Comparison of ENCODE assay signal across 7 mouse cellular contexts in genomic region chr11:88863904-88864457, GRCm38 (mm10). TPM values are rescaled to one million over a fixed set of nuclear protein-coding genes. Genes with fewer than 3 reads are reported as not detected.
DNase-seq lines count a peak whose midpoint lies in the region; ATAC-seq and TF ChIP-seq lines count a peak whose summit lies in the region.

No protein-coding gene starts in this region.

- H3K4me2 ChIP-seq in CH12.LX (ENCODE audit: insufficient read depth, low read depth, poor library complexity, severe bottlenecking), result peak overlapping the region; percentile 52
- peak overlapping the region; percentile 97 for H3K4me2 ChIP-seq in kidney, embryonic 14.5 days (replicated peaks; ENCODE audit: low read depth, low read length)
- H3K4me2 ChIP-seq in lung, embryonic 16.5 days (ENCODE audit: low read depth, low read length), result peak overlapping the region; percentile 97

- ATAC-seq in common myeloid progenitor, adult 5-6 weeks (replicated peaks; ENCODE audit: low read depth, poor library complexity, severe bottlenecking), result 0 out of 2 replicates have a peak, but pooled peaks have one; percentile 21
- ATAC-seq in kidney, embryonic 14.5 days (ENCODE audit: low FRiP score, low TSS enrichment), result no peak; the same call in none of the 2 replicates
- ATAC-seq in lung, embryonic 16.5 days (ENCODE audit: low read depth), result peak; percentile 47

- dilution Hi-C loops in CH12.LX (cut with MboI; ENCODE audit: extremely low pct_ligation_motif_present, extremely low pct_unique_long_range_greater_than_20kb, low sequenced_read_pairs), result no loop called here

- 0% methylated on average over 45 of the region's 49 CpGs for WGBS in kidney, embryonic 14.5 days
- under 1% methylated on average over 30 of the region's 49 CpGs for WGBS in lung, embryonic 16.5 days

- no peak for TF ChIP-seq RAD21 in CH12.LX (IDR thresholded peaks at IDR 0.05; ENCODE audit: low read depth, low read length)

- peaks cover 0 to 16% of the 10 kb centered on the region in 2 experiments for H3K36me3 ChIP-seq in CH12.LX (replicated peaks in 1 of 2; ENCODE audit: control insufficient read depth in 1 of 2, insufficient read depth in 1 of 2, low read length in 1 of 2)
- H3K36me3 ChIP-seq in kidney, embryonic 14.5 days (ENCODE audit: control insufficient read depth, insufficient read depth, low read length), result no peaks in the 10 kb centered on the region
- no peaks in the 10 kb centered on the region for H3K36me3 ChIP-seq in lung, embryonic 16.5 days (ENCODE audit: control insufficient read depth, insufficient read depth, low read length)

- H3K9me3 ChIP-seq in CH12.LX (replicated peaks; ENCODE audit: low read length), result no peaks in the 10 kb centered on the region
- no peaks in the 10 kb centered on the region for H3K9me3 ChIP-seq in kidney, embryonic 14.5 days (ENCODE audit: control insufficient read depth, low read length)
- H3K9me3 ChIP-seq in lung, embryonic 16.5 days (ENCODE audit: control insufficient read depth, low read length), result no peaks in the 10 kb centered on the region

- peaks cover 46% of the 10 kb centered on the region for H3K79me2 ChIP-seq in CH12.LX (replicated peaks; ENCODE audit: control insufficient read depth, extremely low read depth, insufficient read depth, poor library complexity, severe bottlenecking)

- TF ChIP-seq POLR2A in CH12.LX (IDR thresholded peaks at IDR 0.05; ENCODE audit: low read depth, low read length), result no peak

- TF ChIP-seq CTCF in CH12.LX (conservative IDR thresholded peaks at IDR 0.05 in 1 of 2, IDR thresholded peaks at IDR 0.05 in 1 of 2; ENCODE audit: low read depth in 2 of 2, low read length in 2 of 2), result 0 out of 4 replicates have a peak, but pooled peaks of 1 of the 2 experiments have one; percentile 1

- in situ Hi-C loops in CH12.LX (cut with MboI; ENCODE audit: low pct_ligation_motif_present, low pct_unique_long_range_greater_than_20kb, low sequenced_read_pairs), result no loop called here

- H3K27ac ChIP-seq in CH12.LX (ENCODE audit: insufficient read depth, low read depth), result no peak overlapping the region
- no peak overlapping the region for H3K27ac ChIP-seq in kidney, embryonic 14.5 days (ENCODE audit: low read depth, low read length)
- peak overlapping the region; percentile 70 for H3K27ac ChIP-seq in lung, embryonic 16.5 days (ENCODE audit: low read length)

- TF ChIP-seq EP300 in CH12.LX (IDR thresholded peaks at IDR 0.05; ENCODE audit: low read length), result no peak

- H3K4me3 ChIP-seq in CH12.LX (replicated peaks in 1 of 3; ENCODE audit: low read depth in 2 of 3, low read length in 2 of 3, poor library complexity in 1 of 3), result peak overlapping the region; percentile 66 to 89 (median 77)
- peak overlapping the region; percentile 77 for H3K4me3 ChIP-seq in kidney, embryonic 14.5 days (ENCODE audit: low read length)
- H3K4me3 ChIP-seq in lung, embryonic 16.5 days (ENCODE audit: low read length), result peak overlapping the region; percentile 83

- H3K27me3 ChIP-seq in CH12.LX (replicated peaks), result peaks cover 7% of the 10 kb centered on the region
- no peaks in the 10 kb centered on the region; the same call in 1 of the 2 replicates for H3K27me3 ChIP-seq in kidney, embryonic 14.5 days (ENCODE audit: control insufficient read depth, insufficient read depth, low read length)
- no peaks in the 10 kb centered on the region for H3K27me3 ChIP-seq in lung, embryonic 16.5 days (ENCODE audit: control insufficient read depth, insufficient read depth, low read depth, low read length)

- H3K4me1 ChIP-seq in CH12.LX (ENCODE audit: control insufficient read depth in 1 of 2, insufficient read depth in 2 of 2), result peaks cover 18 to 38% of the 10 kb centered on the region in 2 experiments
- H3K4me1 ChIP-seq in kidney, embryonic 14.5 days (ENCODE audit: control insufficient read depth, insufficient read depth, low read length), result peaks cover 15% of the 10 kb centered on the region; the same call in 1 of the 2 replicates
- peaks cover 24% of the 10 kb centered on the region for H3K4me1 ChIP-seq in lung, embryonic 16.5 days (replicated peaks; ENCODE audit: control insufficient read depth, insufficient read depth, low read length)

- peak overlapping the region; percentile 52 for H3K9ac ChIP-seq in CH12.LX (ENCODE audit: insufficient read depth, low read depth)
- peak overlapping the region; percentile 81 for H3K9ac ChIP-seq in kidney, embryonic 14.5 days (ENCODE audit: low read depth, low read length)
- peak overlapping the region; percentile 79 for H3K9ac ChIP-seq in lung, embryonic 16.5 days (ENCODE audit: low read length)

- peak; percentile 56 for DNase-seq in 3T3-L1 (ENCODE audit: low read depth, low spot score)
- peak; percentile 59 for DNase-seq in CH12.LX (ENCODE audit: extremely low read depth)
- DNase-seq in heart, adult 8-10 months (ENCODE audit: low spot score), result peak; percentile 36
- peak; percentile 21 for DNase-seq in right cerebral cortex, postnatal 25 days

TF ChIP-seq in CH12.LX, 34 proteins besides CTCF, POLR2A, EP300 and RAD21:
- TF ChIP-seq CHD2 (IDR thresholded peaks at IDR 0.05; ENCODE audit: low read length), result peak; percentile 64; the same call in 1 of the 2 replicates
- no peak for TF ChIP-seq MAX (IDR thresholded peaks at IDR 0.05; ENCODE audit: low read length)
- 0 out of 2 replicates have a peak, but pooled peaks have one; percentile 83 for TF ChIP-seq UBTF (IDR thresholded peaks at IDR 0.05; ENCODE audit: low read depth, low read length)

RNA-seq across cellular contexts. Expression of gene Akap1, which starts 0.4 kb away (rescaled TPM):
- total RNA-seq in CH12.LX (2012; rRNA removed) (46.4 and 57.6 TPM in 2 replicates), CH12.LX (2014; rRNA removed) (47.5 and 51.6 TPM in 2 replicates)
- 53.4 and 54.8 TPM in 2 replicates for polyA plus RNA-seq in CH12.LX (2012; ENCODE audit: insufficient read length, low read depth)
- 24.5 and 26.5 TPM in 2 replicates for total RNA-seq in common myeloid progenitor, adult 5-6 weeks (2017)
- total RNA-seq in heart, adult 8-10 months (2022), result 100 to 1,000 TPM; 113 to 148 (median 138) TPM
- polyA plus RNA-seq in kidney, embryonic 14.5 days (2014; fragmentation: Nextera tagmentation; extraction: Ambion mirVana), result 12.0 and 20.2 TPM in 2 replicates
- 19.0 and 19.3 TPM in 2 replicates for polyA plus RNA-seq in lung, embryonic 16.5 days (2015; fragmentation: Nextera tagmentation; extraction: Ambion mirVana)
